In the genomic region with DNA sequence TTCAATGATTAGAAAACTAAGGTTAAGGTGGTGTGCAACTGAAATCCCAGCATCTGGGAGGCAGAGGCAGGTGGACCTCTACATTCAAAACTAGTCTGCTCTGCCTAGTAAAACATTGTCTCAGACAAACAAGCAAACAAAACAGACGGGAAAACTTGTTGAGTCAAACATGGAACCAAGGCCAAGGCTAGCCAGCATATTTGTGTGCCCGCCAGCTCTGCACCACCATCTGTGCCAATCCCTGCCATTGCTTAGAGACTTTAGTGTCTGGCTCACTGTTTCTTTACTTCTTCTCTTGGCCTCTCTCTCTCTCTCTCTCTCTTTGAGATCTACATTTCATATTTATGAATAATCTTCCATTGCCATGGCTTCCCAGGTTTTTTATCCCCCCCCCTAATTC, we compare ENCODE assay signal across 31 mouse cellular contexts. TPM values are rescaled to one million over a fixed set of nuclear protein-coding genes. Genes with fewer than 3 reads are reported as not detected.
DNase-seq lines count a peak whose midpoint lies in the region; TF ChIP-seq lines count a peak whose summit lies in the region.
"Had no signal": no experiment of that assay in that cellular context is flagged by ENCODE, and none has a peak within 500 bp of the region (broad histone marks: within the 10 kb centered on the region; RNA-seq: fewer than 3 reads in every experiment).

No protein-coding gene starts in this region.

- no peak for TF ChIP-seq CTCF in liver, adult 2 months (IDR thresholded peaks at IDR 0.05; ENCODE audit: low read depth, low read length)

- WGBS in liver, adult 2 months: 22% methylated on average over 2 of the region's 2 CpGs

- no peaks in the 10 kb centered on the region for H3K79me2 ChIP-seq in liver, adult 2 months (ENCODE audit: control insufficient read depth, insufficient read depth, low read length)

- no peak overlapping the region for H3K27ac ChIP-seq in liver, adult 2 months (replicated peaks; ENCODE audit: insufficient read depth, low read depth, low read length)
- H3K27ac ChIP-seq: forebrain, embryonic 10.5 days; heart, embryonic 10.5 days; hindbrain, embryonic 14.5 days; liver, embryonic 12.5 days; midbrain, embryonic 10.5 days; neural tube, embryonic 15.5 days; stomach, postnatal 0 days had no signal

- H3K4me3 ChIP-seq in liver, adult 2 months (ENCODE audit: insufficient read depth, low read depth, low read length): no peak overlapping the region
- H3K4me3 ChIP-seq: forebrain, embryonic 10.5 days; heart, embryonic 10.5 days; liver, embryonic 12.5 days; midbrain, embryonic 10.5 days; neural tube, embryonic 15.5 days had no signal

- 0 out of 2 replicates have a peak, but pooled peaks cover 1% of the 10 kb centered on the region for H3K4me1 ChIP-seq in liver, adult 2 months (ENCODE audit: control insufficient read depth, insufficient read depth, low read length)
- H3K4me1 ChIP-seq: forebrain, embryonic 10.5 days; liver, embryonic 12.5 days; midbrain, embryonic 10.5 days; neural tube, embryonic 15.5 days had no signal

- no peak overlapping the region for H3K9ac ChIP-seq in liver, adult 2 months (ENCODE audit: low read depth, low read length)
- H3K9ac ChIP-seq: hindbrain, embryonic 14.5 days; liver, embryonic 12.5 days; neural tube, embryonic 15.5 days had no signal

- peak; percentile 65 for DNase-seq in cerebellum, adult 18-20 months
- no peak for DNase-seq in cerebellum, adult 11 months
- DNase-seq in liver, adult 2 months (ENCODE audit: extremely low read depth, low read depth, low spot score): peak; percentile 79
- no peak for DNase-seq in liver
- DNase-seq in cerebellum, adult 8-10 months: peak; percentile 45
- peak; percentile 66 to 77 for DNase-seq in cerebellum, postnatal 25 days
- DNase-seq in urinary bladder, adult 18-20 months (ENCODE audit: low spot score in 2 of 2): no peak
- no peak for DNase-seq in urinary bladder, postnatal 14 days (ENCODE audit: low spot score)
- DNase-seq: heart, postnatal 4 days; kidney, adult 18-20 months; kidney, postnatal 25 days; layer of hippocampus, postnatal 36 days; lung, adult 18-20 months; lung, postnatal 10 days had no signal

- no peak for TF ChIP-seq POLR2A in liver, adult 2 months (IDR thresholded peaks at IDR 0.05; ENCODE audit: extremely low read depth, insufficient read depth, low read length)

- H3K36me3 ChIP-seq in liver, adult 2 months (ENCODE audit: control insufficient read depth, insufficient read depth, low read length): no peaks in the 10 kb centered on the region
- H3K36me3 ChIP-seq: forebrain, embryonic 10.5 days; heart, embryonic 10.5 days; liver, embryonic 12.5 days; midbrain, embryonic 10.5 days; neural tube, embryonic 15.5 days had no signal

- no peaks in the 10 kb centered on the region for H3K27me3 ChIP-seq in liver, adult 2 months (ENCODE audit: control insufficient read depth, insufficient read depth, low read length)
- H3K27me3 ChIP-seq: liver, embryonic 12.5 days; neural tube, embryonic 15.5 days had no signal

RNA-seq across cellular contexts. Expression of a gene that starts 8.5 kb away (rescaled TPM):
- 0.07 and 0.74 TPM in 2 replicates for total RNA-seq in liver, adult 2 months (2014; rRNA removed)
- 0.16 and 0.21 TPM in 2 replicates for polyA plus RNA-seq in liver, adult 2 months (2012; rRNA removed)
- total RNA-seq: MEL had no signal
- polyA plus RNA-seq: activated CD4-positive, CD25-positive, alpha-beta regulatory T cell, adult 4 months; inflammation-experienced regulatory T-cells, adult 6 months had no signal

RNA-seq across cellular contexts. Expression of a gene that starts 21.6 kb away (rescaled TPM):
- 9.4 and 13.1 TPM in 2 replicates for total RNA-seq in liver, adult 2 months (2014; rRNA removed)
- polyA plus RNA-seq in liver, adult 2 months (2012; rRNA removed): 8.4 and 10.2 TPM in 2 replicates

RNA-seq across cellular contexts. Expression of a gene that starts 30.0 kb away (rescaled TPM):
- total RNA-seq in liver, adult 2 months (2014; rRNA removed): 0.07 and 0.09 TPM in 2 replicates
- 0.02 TPM in 1 of 2 replicates, not detected in the other for polyA plus RNA-seq in liver, adult 2 months (2012; rRNA removed)
- total RNA-seq: layer of hippocampus, adult 8-10 months; layer of hippocampus, postnatal 36 days; left cerebral cortex, postnatal 10 days; MEL had no signal
- polyA plus RNA-seq: activated CD4-positive, CD25-positive, alpha-beta regulatory T cell, adult 4 months; C2C12; cortical plate, adult 2 months; embryonic facial prominence, embryonic 11.5 days; forebrain, embryonic 10.5 days; inflammation-experienced regulatory T-cells, adult 6 months; limb, embryonic 11.5 days; liver, embryonic 12.5 days; midbrain, embryonic 10.5 days; neural tube, embryonic 15.5 days; stomach, postnatal 0 days; thymus, postnatal 0 days had no signal

RNA-seq across cellular contexts. Expression of a gene that starts 33.2 kb away (rescaled TPM):
- total RNA-seq in liver, adult 2 months (2014; rRNA removed): 3.6 and 9.7 TPM in 2 replicates
- polyA plus RNA-seq in liver, adult 2 months (2012; rRNA removed): 15.3 and 26.3 TPM in 2 replicates

Comparison
In these comparisons a context has a peak if more than half of its experiments do, and no peak if none do; other contexts are left out.
1. DNase-seq: peak in cerebellum, adult 18-20 months (2 of 2), liver, adult 2 months (single experiment), cerebellum, adult 8-10 months (single experiment) and cerebellum, postnatal 25 days (2 of 2); none in cerebellum, adult 11 months (single experiment), liver (single experiment), urinary bladder, adult 18-20 months (0 of 2) and urinary bladder, postnatal 14 days (single experiment).